Mouse (Mus musculus): Measurements from ENCODE around the gene Gm853. TPM values are rescaled to one million over a fixed set of nuclear protein-coding genes. Genes with fewer than 3 reads are reported as not detected.

Gene Gm853
- polyA plus RNA-seq (2016; fragmentation: Nextera tagmentation; extraction: Ambion mirVana): not detected in 2 replicates

DNA sequence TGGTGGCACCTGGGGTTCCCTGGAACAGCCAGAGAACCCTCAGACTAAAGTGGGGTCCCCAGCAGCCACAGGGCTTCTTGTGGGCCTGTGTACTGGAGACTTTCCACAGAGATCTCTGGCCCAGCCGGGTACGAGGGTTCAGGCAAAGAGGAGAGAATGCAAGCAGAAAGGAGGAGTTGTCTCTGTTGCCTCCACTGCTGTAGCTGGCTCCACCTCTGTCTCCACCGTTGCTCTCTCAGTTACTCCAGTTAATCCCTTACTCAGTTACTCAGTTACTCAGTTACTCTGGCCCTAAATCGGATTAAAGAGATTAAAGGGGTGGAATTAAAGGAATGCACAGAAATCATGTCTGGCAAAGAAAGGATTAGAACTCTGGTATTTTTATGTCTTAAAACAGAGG lies at the start of gene Gm853:
Gm853 (minus strand) TSS at position 223 of the 400 bp plus-strand sequence.
- 61% methylated on average over 4 of the region's 4 CpGs for WGBS
- no peak for ATAC-seq (ENCODE audit: insufficient number of reproducible peaks, low FRiP score)
- Histone ChIP-seq H3K4me2 (no peak within 1 kb of the TSS), H3K27ac (ENCODE audit: poor library complexity, severe bottlenecking) (no peak within 1 kb of the TSS), H3K4me1 (replicated peaks) (no peaks in the 10 kb centered on the region), H3K4me3 (no peak within 1 kb of the TSS), H3K9ac (no peak within 1 kb of the TSS), H3K9me3 (replicated peaks) (no peaks in the 10 kb centered on the region), H3K36me3 (no peaks in the 10 kb centered on the region), H3K27me3 (replicated peaks) (peaks cover 4% of the 10 kb centered on the region; the same call in 1 of the 2 replicates)

- Histone ChIP-seq H3K9ac (no peak overlapping the region), H3K36me3 (no peaks in the 10 kb centered on the region), H3K9me3 (replicated peaks) (no peaks in the 10 kb centered on the region), H3K27me3 (replicated peaks) (peaks cover 73% of the 10 kb centered on the region), H3K4me1 (replicated peaks) (peaks cover 20% of the 10 kb centered on the region), H3K4me2 (no peak overlapping the region), H3K4me3 (no peak overlapping the region), H3K27ac (ENCODE audit: poor library complexity, severe bottlenecking) (no peak overlapping the region)
- no peak for ATAC-seq (ENCODE audit: insufficient number of reproducible peaks, low FRiP score)
- WGBS: 71% methylated on average over 6 of the region's 6 CpGs
Measured at GRCm38 (mm10) chr4:130270611-130271347, 48.6 kb upstream of the Gm853 start.

DNA sequence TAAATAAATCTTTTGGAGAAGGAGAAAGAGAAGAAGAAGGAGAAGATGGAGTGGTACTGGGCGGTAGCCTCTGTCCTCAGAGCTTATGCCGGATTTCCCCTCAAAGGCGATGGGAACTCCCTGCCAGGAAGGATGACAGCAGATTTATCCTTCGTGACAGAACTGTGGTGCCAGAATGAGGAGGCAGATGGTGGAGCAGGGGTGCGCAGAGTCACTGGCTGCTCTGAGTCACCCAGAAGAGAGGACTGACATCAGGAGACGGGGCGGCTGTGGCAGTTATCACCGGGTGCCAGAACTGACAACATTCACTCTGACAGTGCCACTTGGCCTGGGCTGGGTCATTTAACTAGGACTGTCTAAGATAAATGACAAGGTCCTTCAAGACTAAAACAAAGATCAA lies 47.9 kb upstream of the Gm853 start:
- Histone ChIP-seq H3K27me3 (replicated peaks) (peaks cover 71% of the 10 kb centered on the region), H3K36me3 (no peaks in the 10 kb centered on the region), H3K4me2 (no peak overlapping the region), H3K27ac (ENCODE audit: poor library complexity, severe bottlenecking) (no peak overlapping the region), H3K9me3 (replicated peaks) (no peaks in the 10 kb centered on the region), H3K4me1 (replicated peaks) (peaks cover 17% of the 10 kb centered on the region), H3K4me3 (no peak overlapping the region), H3K9ac (no peak overlapping the region)
- ATAC-seq (ENCODE audit: insufficient number of reproducible peaks, low FRiP score): no peak
- WGBS: 60% methylated on average over 8 of the region's 8 CpGs

GRCm38 (mm10) chr4:130268736-130269135 lies 46.5 kb upstream of the Gm853 start:
- no peak overlapping the region for H3K27ac ChIP-seq (ENCODE audit: poor library complexity, severe bottlenecking)
- no peak overlapping the region for H3K4me3 ChIP-seq
- no peak overlapping the region for H3K9ac ChIP-seq
- no peak for ATAC-seq (ENCODE audit: insufficient number of reproducible peaks, low FRiP score)
- WGBS: 85% methylated on average over 10 of the region's 10 CpGs
- H3K27me3 ChIP-seq (replicated peaks): peaks cover 71% of the 10 kb centered on the region
- peaks cover 11% of the 10 kb centered on the region for H3K4me1 ChIP-seq (replicated peaks)
- no peak overlapping the region for H3K4me2 ChIP-seq
- no peaks in the 10 kb centered on the region for H3K9me3 ChIP-seq (replicated peaks)
- no peaks in the 10 kb centered on the region for H3K36me3 ChIP-seq

GRCm38 (mm10) chr4:130267069-130267468 lies 44.9 kb upstream of the Gm853 start:
- ATAC-seq (ENCODE audit: insufficient number of reproducible peaks, low FRiP score): no peak
- Histone ChIP-seq H3K36me3 (no peaks in the 10 kb centered on the region), H3K9ac (no peak overlapping the region), H3K27ac (ENCODE audit: poor library complexity, severe bottlenecking) (no peak overlapping the region), H3K9me3 (replicated peaks) (no peaks in the 10 kb centered on the region), H3K27me3 (replicated peaks) (peaks cover 71% of the 10 kb centered on the region), H3K4me2 (no peak overlapping the region), H3K4me3 (no peak overlapping the region), H3K4me1 (replicated peaks) (peaks cover 8% of the 10 kb centered on the region; the same call in 1 of the 2 replicates)
- WGBS: 74% methylated on average over 7 of the region's 7 CpGs

DNA sequence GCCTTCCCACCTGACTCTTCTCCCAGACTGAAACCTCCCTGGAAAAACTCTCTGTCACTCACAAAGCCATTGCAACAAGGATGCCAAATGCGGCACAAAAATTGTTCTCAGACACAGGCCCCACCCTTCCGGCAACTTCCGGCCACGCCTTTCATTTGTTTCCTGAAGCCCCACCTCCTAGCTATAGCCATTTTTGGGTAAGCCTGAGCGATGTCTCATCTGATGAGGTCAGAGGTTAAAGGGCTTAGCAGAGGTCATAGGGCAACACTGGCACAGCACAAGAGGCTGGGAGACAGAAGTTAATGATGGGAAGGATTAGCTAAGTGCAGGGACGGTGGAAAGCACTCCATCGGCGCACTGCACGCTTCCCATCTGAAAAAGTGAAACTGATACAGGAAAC lies 44.4 kb upstream of the Gm853 start:
- ATAC-seq (ENCODE audit: insufficient number of reproducible peaks, low FRiP score): no peak
- Histone ChIP-seq H3K9ac (no peak overlapping the region), H3K9me3 (replicated peaks) (no peaks in the 10 kb centered on the region), H3K4me3 (no peak overlapping the region), H3K27ac (ENCODE audit: poor library complexity, severe bottlenecking) (no peak overlapping the region), H3K4me2 (no peak overlapping the region), H3K36me3 (no peaks in the 10 kb centered on the region), H3K4me1 (replicated peaks) (peaks cover 8% of the 10 kb centered on the region; the same call in 1 of the 2 replicates), H3K27me3 (replicated peaks) (peaks cover 67% of the 10 kb centered on the region)
- WGBS: 67% methylated on average over 9 of the region's 9 CpGs

- no peaks in the 10 kb centered on the region for H3K36me3 ChIP-seq
- H3K9ac ChIP-seq: 0 out of 2 replicates have a peak overlapping the region, but pooled peaks have one; percentile 20
- WGBS: 21% methylated on average over 24 of the region's 24 CpGs
- no peak for ATAC-seq (ENCODE audit: insufficient number of reproducible peaks, low FRiP score)
- H3K4me3 ChIP-seq: no peak overlapping the region
- peak overlapping the region; percentile 6; the same call in 1 of the 2 replicates for H3K4me2 ChIP-seq
- peaks cover 63% of the 10 kb centered on the region for H3K27me3 ChIP-seq (replicated peaks)
- no peaks in the 10 kb centered on the region for H3K9me3 ChIP-seq (replicated peaks)
- H3K27ac ChIP-seq (ENCODE audit: poor library complexity, severe bottlenecking): no peak overlapping the region
- H3K4me1 ChIP-seq (replicated peaks): peaks cover 8% of the 10 kb centered on the region; the same call in 1 of the 2 replicates
Measured at GRCm38 (mm10) chr4:130264698-130265349, 42.6 kb upstream of the Gm853 start.

- 36% methylated on average over 11 of the region's 11 CpGs for WGBS
- H3K9ac ChIP-seq: 0 out of 2 replicates have a peak overlapping the region, but pooled peaks have one; percentile 20
- ATAC-seq (ENCODE audit: insufficient number of reproducible peaks, low FRiP score): no peak
- peaks cover 8% of the 10 kb centered on the region; the same call in 1 of the 2 replicates for H3K4me1 ChIP-seq (replicated peaks)
- H3K27me3 ChIP-seq (replicated peaks): peaks cover 64% of the 10 kb centered on the region
- H3K36me3 ChIP-seq: no peaks in the 10 kb centered on the region
- H3K9me3 ChIP-seq (replicated peaks): no peaks in the 10 kb centered on the region
- H3K4me2 ChIP-seq: peak overlapping the region; percentile 6; the same call in 1 of the 2 replicates
- H3K27ac ChIP-seq (ENCODE audit: poor library complexity, severe bottlenecking): no peak overlapping the region
- H3K4me3 ChIP-seq: no peak overlapping the region
Measured at GRCm38 (mm10) chr4:130264131-130264530, 41.9 kb upstream of the Gm853 start.

DNA sequence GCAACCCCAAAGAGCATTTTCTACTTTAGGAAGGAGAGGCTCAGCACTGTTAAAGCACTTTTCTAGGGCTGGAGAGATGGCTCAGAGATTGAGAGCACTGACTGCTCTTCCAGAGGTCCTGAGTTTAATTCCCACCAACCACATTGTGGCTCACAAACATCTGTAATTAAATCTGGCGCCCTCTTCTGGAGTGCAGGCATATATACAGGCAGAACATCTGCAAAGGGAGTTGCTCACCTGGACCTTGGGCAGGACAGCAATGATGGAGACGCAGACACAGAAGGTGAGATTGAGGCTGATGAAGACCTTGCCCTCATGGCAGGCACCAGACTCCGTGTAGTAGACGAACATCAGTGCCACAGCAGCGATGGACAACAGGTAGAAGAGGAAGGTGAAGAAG lies 38.2 kb upstream of the Gm853 start:
- peaks cover 48% of the 10 kb centered on the region for H3K27me3 ChIP-seq (replicated peaks)
- WGBS: 29% methylated on average over 5 of the region's 5 CpGs
- H3K27ac ChIP-seq (ENCODE audit: poor library complexity, severe bottlenecking): no peak overlapping the region
- H3K36me3 ChIP-seq: no peaks in the 10 kb centered on the region
- peaks cover 8% of the 10 kb centered on the region; the same call in 1 of the 2 replicates for H3K4me1 ChIP-seq (replicated peaks)
- no peak overlapping the region for H3K4me2 ChIP-seq
- H3K4me3 ChIP-seq: no peak overlapping the region
- ATAC-seq (ENCODE audit: insufficient number of reproducible peaks, low FRiP score): no peak
- H3K9me3 ChIP-seq (replicated peaks): no peaks in the 10 kb centered on the region
- H3K9ac ChIP-seq: no peak overlapping the region

GRCm38 (mm10) chr4:130252441-130253157 lies 30.4 kb upstream of the Gm853 start:
- Histone ChIP-seq H3K27ac (ENCODE audit: poor library complexity, severe bottlenecking) (no peak overlapping the region), H3K9me3 (replicated peaks) (no peaks in the 10 kb centered on the region), H3K36me3 (no peaks in the 10 kb centered on the region), H3K4me3 (no peak overlapping the region), H3K27me3 (replicated peaks) (0 out of 2 replicates have a peak, but pooled peaks cover 6% of the 10 kb centered on the region), H3K4me2 (peak overlapping the region; percentile 20), H3K4me1 (replicated peaks) (peaks cover 20% of the 10 kb centered on the region; the same call in 1 of the 2 replicates), H3K9ac (no peak overlapping the region)
- peak; percentile 94 for ATAC-seq (ENCODE audit: insufficient number of reproducible peaks, low FRiP score)
- WGBS: 57% methylated on average over 8 of the region's 8 CpGs

- WGBS: 28% methylated on average over 3 of the region's 3 CpGs
- Histone ChIP-seq H3K4me3 (no peak overlapping the region), H3K9ac (no peak overlapping the region), H3K4me2 (no peak overlapping the region), H3K4me1 (replicated peaks) (peaks cover 20% of the 10 kb centered on the region; the same call in 1 of the 2 replicates), H3K36me3 (no peaks in the 10 kb centered on the region), H3K27ac (ENCODE audit: poor library complexity, severe bottlenecking) (no peak overlapping the region), H3K27me3 (replicated peaks) (peaks cover 11% of the 10 kb centered on the region; the same call in 1 of the 2 replicates), H3K9me3 (replicated peaks) (no peaks in the 10 kb centered on the region)
- peak; percentile 58; the same call in 1 of the 2 replicates for ATAC-seq (ENCODE audit: insufficient number of reproducible peaks, low FRiP score)
Measured at GRCm38 (mm10) chr4:130251763-130252162, 29.6 kb upstream of the Gm853 start.
